Mouse (Mus musculus) forebrain, embryonic 16.5 days (tissue): ENCODE results near the gene Muc5b. TPM values are rescaled to one million over a fixed set of nuclear protein-coding genes. Genes with fewer than 3 reads are reported as not detected.
"Not testable (repeated sequence)": the region's sequence is repeated elsewhere in the genome, so short reads cannot be mapped to it uniquely, and the experiment has no call there.

ENCODE experiments used
- ATAC-seq: fragments of 200-750 bp; cut with Nextera tagmentation; 2 replicates; pipeline ENCODE4 v1.8.0; 2017; ENCODE audit warnings: mild to moderate bottlenecking, moderate library complexity
- H3K27ac ChIP-seq: fragments of 300-500 bp; sonication (generic); 2 replicates; pipeline ENCODE4 v1.5.1; 2014; ENCODE audit warnings: low read length, control low read depth
- H3K27me3 ChIP-seq: fragments of 300-500 bp; sonication (generic); replicated peaks from 2 replicates; pipeline ENCODE4 v1.6.1; 2014; ENCODE audit warnings: low read length; ENCODE audit not compliant: control insufficient read depth, insufficient read depth
- H3K36me3 ChIP-seq: fragments of 300-500 bp; sonication (generic); 2 replicates; pipeline ENCODE4 v1.6.1; 2014; ENCODE audit not compliant: control insufficient read depth, insufficient read depth
- H3K4me1 ChIP-seq: fragments of 300-500 bp; sonication (generic); replicated peaks from 2 replicates; pipeline ENCODE4 v1.6.1; 2014; ENCODE audit warnings: low read length; ENCODE audit not compliant: control insufficient read depth, insufficient read depth
- H3K4me2 ChIP-seq: fragments of 300-500 bp; sonication (generic); 2 replicates; pipeline ENCODE4 v1.6.1; 2014; ENCODE audit warnings: mild to moderate bottlenecking, low read length, control low read depth
- H3K4me3 ChIP-seq: fragments of 300-500 bp; sonication (generic); replicated peaks from 2 replicates; pipeline ENCODE4 v1.5.1; 2014; ENCODE audit warnings: mild to moderate bottlenecking, low read length, control low read depth
- H3K9ac ChIP-seq: fragments of 300-500 bp; sonication (generic); replicated peaks from 2 replicates; pipeline ENCODE4 v1.6.1; 2014; ENCODE audit warnings: low read depth, low read length, control low read depth
- H3K9me3 ChIP-seq: fragments of 300-500 bp; sonication (generic); 2 replicates; pipeline ENCODE4 v1.6.1; 2016; ENCODE audit warnings: low read length; ENCODE audit not compliant: control insufficient read depth
- WGBS: fragments of 180-500 bp; shearing (Covaris S2); extraction: QIAGEN DNeasy Blood & Tissue Kit; methylation state at CpG from one replicate; pipeline ENCODE4 v1.1.7; 2014; 5-methylcytosine and 5-hydroxymethylcytosine counted together
- polyA plus RNA-seq: library from polyadenylated mRNA; unstranded; fragments of >200 nt; fragmentation: Nextera tagmentation; extraction: Ambion mirVana; gene quantifications from 2 replicates; pipeline ENCODE4 v1.2.1, GENCODE M21; 2015

Muc5b gene
- polyA plus RNA-seq = 0.02 and 0.08 TPM in 2 replicates

GRCm38 (mm10) chr7:141838779-141839178 is at the start of gene Muc5b:
Gene Muc5b (plus strand): TSS chr7:141839070.
- no peak for ATAC-seq

GRCm38 (mm10) chr7:141794251-141794650 is 44.6 kb upstream of the Muc5b start:
- Histone ChIP-seq H3K27me3 (no peaks in the 10 kb centered on the region), H3K27ac (no peak overlapping the region), H3K4me3 (no peak overlapping the region), H3K4me1 (no peaks in the 10 kb centered on the region), H3K9me3 (no peaks in the 10 kb centered on the region), H3K36me3 (no peaks in the 10 kb centered on the region), H3K9ac (no peak overlapping the region), H3K4me2 (no peak overlapping the region)
- ATAC-seq = no peak
- WGBS = 93% methylated on average over 1 of the region's 1 CpGs

More at GRCm38 (mm10) chr7:141838779-141839178, at the start of gene Muc5b:
- H3K27me3 ChIP-seq = no peaks in the 10 kb centered on the region
- H3K27ac ChIP-seq = no peak within 1 kb of the TSS
- 58% methylated on average over 5 of the region's 5 CpGs for WGBS
- no peak within 1 kb of the TSS for H3K4me2 ChIP-seq
- H3K4me3 ChIP-seq = no peak within 1 kb of the TSS
- no peaks in the 10 kb centered on the region for H3K9me3 ChIP-seq
- H3K4me1 ChIP-seq = no peaks in the 10 kb centered on the region
- H3K36me3 ChIP-seq = no peaks in the 10 kb centered on the region
- no peak within 1 kb of the TSS for H3K9ac ChIP-seq

DNA sequence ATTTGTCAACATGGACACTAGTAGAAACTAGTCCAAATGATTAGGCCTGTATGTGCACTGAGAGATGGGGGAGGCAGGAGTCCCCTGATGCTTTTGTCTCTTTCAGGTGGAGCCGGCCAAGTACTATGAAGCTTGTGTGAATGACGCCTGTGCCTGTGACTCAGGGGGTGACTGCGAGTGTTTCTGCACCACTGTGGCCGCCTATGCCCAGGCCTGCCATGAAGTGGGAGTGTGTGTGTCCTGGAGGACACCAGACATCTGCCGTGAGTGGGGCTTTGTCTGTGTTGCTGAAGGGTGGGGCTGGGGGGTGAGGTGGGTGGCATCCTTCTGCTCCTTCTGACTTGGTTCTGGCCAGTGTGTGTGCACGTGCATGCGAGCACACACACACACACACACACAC is 35.7 kb upstream of the Muc5b start:
- no peak for ATAC-seq
- H3K27me3 ChIP-seq = no peaks in the 10 kb centered on the region
- H3K4me3 ChIP-seq = no peak overlapping the region
- H3K27ac ChIP-seq = no peak overlapping the region
- no peaks in the 10 kb centered on the region for H3K36me3 ChIP-seq
- WGBS = 89% methylated on average over 7 of the region's 7 CpGs
- H3K4me2 ChIP-seq = no peak overlapping the region
- H3K4me1 ChIP-seq = no peaks in the 10 kb centered on the region
- H3K9me3 ChIP-seq = no peaks in the 10 kb centered on the region
- no peak overlapping the region for H3K9ac ChIP-seq

DNA sequence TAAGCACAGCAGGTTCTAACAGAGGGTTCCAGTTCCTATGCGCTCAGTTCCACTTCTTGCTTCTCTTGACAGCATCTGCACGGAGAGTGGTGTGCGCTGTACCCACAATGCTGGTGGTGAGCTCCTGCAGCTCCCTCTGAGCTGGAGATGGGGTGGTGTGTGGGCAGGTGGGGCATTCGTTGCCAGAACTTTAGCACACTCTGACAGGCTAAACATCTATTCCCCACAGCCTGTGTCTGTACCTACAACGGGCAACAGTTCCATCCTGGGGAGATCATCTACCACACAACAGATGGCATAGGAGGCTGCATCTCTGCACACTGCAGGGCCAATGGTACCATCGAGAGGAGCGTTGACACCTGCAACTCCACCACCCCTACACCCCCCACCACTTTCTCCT is 33.5 kb upstream of the Muc5b start:
- H3K27me3 ChIP-seq = no peaks in the 10 kb centered on the region
- H3K36me3 ChIP-seq = no peaks in the 10 kb centered on the region
- H3K9ac ChIP-seq = no peak overlapping the region
- WGBS = 90% methylated on average over 7 of the region's 7 CpGs
- H3K27ac ChIP-seq = no peak overlapping the region
- no peak for ATAC-seq
- no peaks in the 10 kb centered on the region for H3K4me1 ChIP-seq
- no peaks in the 10 kb centered on the region for H3K9me3 ChIP-seq
- H3K4me3 ChIP-seq = no peak overlapping the region
- no peak overlapping the region for H3K4me2 ChIP-seq

- not testable (repeated sequence) for H3K4me2 ChIP-seq, H3K9me3 ChIP-seq, H3K27ac ChIP-seq, H3K27me3 ChIP-seq, H3K36me3 ChIP-seq, ATAC-seq, H3K4me1 ChIP-seq, H3K9ac ChIP-seq, H3K4me3 ChIP-seq
- no CpG with 5 or more reads among the region's 4 CpGs for WGBS
Measured at GRCm38 (mm10) chr7:141807823-141808222, 31.0 kb upstream of the Muc5b start.

GRCm38 (mm10) chr7:141809933-141810332 is 28.9 kb upstream of the Muc5b start:
- H3K4me1 ChIP-seq, H3K27ac ChIP-seq, H3K36me3 ChIP-seq, H3K9me3 ChIP-seq, H3K9ac ChIP-seq, H3K4me2 ChIP-seq, ATAC-seq, H3K27me3 ChIP-seq, H3K4me3 ChIP-seq: not testable (repeated sequence)
- WGBS = no CpG with 5 or more reads among the region's 4 CpGs

DNA sequence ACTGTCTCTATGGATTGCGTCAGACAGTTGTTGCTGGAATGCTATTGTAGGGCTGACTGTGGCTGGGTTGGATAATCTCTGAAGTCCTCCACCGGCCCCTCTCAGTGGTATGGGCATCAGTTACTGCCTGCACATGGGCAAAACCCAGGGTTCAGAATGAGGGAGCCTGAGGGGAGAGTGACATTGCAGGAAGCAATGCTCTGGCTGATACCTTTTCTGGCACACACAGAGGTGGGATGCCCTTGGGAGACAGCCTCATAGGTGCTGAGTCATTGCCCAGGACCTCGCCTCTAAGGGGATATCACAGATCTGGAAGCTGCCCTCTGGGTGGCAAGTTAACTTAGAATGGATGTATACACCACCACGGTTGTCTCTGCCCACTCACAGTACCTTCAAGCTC is 25.5 kb upstream of the Muc5b start:
- Histone ChIP-seq H3K9ac (no peak overlapping the region), H3K4me3 (no peak overlapping the region), H3K4me1 (peaks cover 5% of the 10 kb centered on the region; the same call in 1 of the 2 replicates), H3K27me3 (no peaks in the 10 kb centered on the region), H3K9me3 (no peaks in the 10 kb centered on the region), H3K27ac (no peak overlapping the region), H3K36me3 (no peaks in the 10 kb centered on the region), H3K4me2 (no peak overlapping the region)
- ATAC-seq = no peak
- 81% methylated on average over 4 of the region's 4 CpGs for WGBS

- Histone ChIP-seq H3K4me2 (no peak overlapping the region), H3K9ac (no peak overlapping the region), H3K4me1 (peaks cover 5% of the 10 kb centered on the region; the same call in 1 of the 2 replicates), H3K36me3 (no peaks in the 10 kb centered on the region), H3K4me3 (no peak overlapping the region), H3K27me3 (no peaks in the 10 kb centered on the region), H3K27ac (no peak overlapping the region), H3K9me3 (no peaks in the 10 kb centered on the region)
- WGBS = 69% methylated on average over 4 of the region's 4 CpGs
- no peak for ATAC-seq
Measured at GRCm38 (mm10) chr7:141815361-141815760, 23.5 kb upstream of the Muc5b start.

- Histone ChIP-seq H3K27ac (no peak overlapping the region), H3K9ac (no peak overlapping the region), H3K4me1 (peaks cover 5% of the 10 kb centered on the region; the same call in 1 of the 2 replicates), H3K36me3 (no peaks in the 10 kb centered on the region), H3K4me3 (no peak overlapping the region), H3K4me2 (no peak overlapping the region), H3K27me3 (no peaks in the 10 kb centered on the region), H3K9me3 (no peaks in the 10 kb centered on the region)
- 51% methylated on average over 11 of the region's 11 CpGs for WGBS
- no peak for ATAC-seq
Measured at GRCm38 (mm10) chr7:141817355-141818075, 21.4 kb upstream of the Muc5b start.
